Mouse (Mus musculus): ENCODE results near the gene Psmb11.

Gene Psmb11

GRCm38 (mm10) chr14:54621133-54621532, at the start of gene Psmb11:
Psmb11 (plus strand) TSS chr14:54621433.
- DNase-seq (ENCODE audit: low read depth, low spot score), result no peak

- DNase-seq (ENCODE audit: low read depth, low spot score), result no peak
These were observed 49.1 kb upstream of the Psmb11 start for GRCm38 (mm10) chr14:54572122-54572521.

- no peak for DNase-seq (ENCODE audit: low read depth, low spot score)
These were observed 48.2 kb upstream of the Psmb11 start for GRCm38 (mm10) chr14:54572790-54573736.

GRCm38 (mm10) chr14:54574253-54574652, 47.0 kb upstream of the Psmb11 start:
- no peak for DNase-seq (ENCODE audit: low read depth, low spot score)

- no peak for DNase-seq (ENCODE audit: low read depth, low spot score)
These were observed 46.2 kb upstream of the Psmb11 start for GRCm38 (mm10) chr14:54575031-54575430.

- DNase-seq (ENCODE audit: low read depth, low spot score), result no peak
These were observed 45.6 kb upstream of the Psmb11 start for GRCm38 (mm10) chr14:54575631-54576030.

- no peak for DNase-seq (ENCODE audit: low read depth, low spot score)
These were observed 44.8 kb upstream of the Psmb11 start for GRCm38 (mm10) chr14:54576241-54577088.

- peak; percentile 47 for DNase-seq (ENCODE audit: low read depth, low spot score)
These were observed 43.9 kb upstream of the Psmb11 start, which contains the start of gene Ajuba for GRCm38 (mm10) chr14:54577089-54577982. Ajuba (minus strand) TSS chr14:54577558.

GRCm38 (mm10) chr14:54578063-54578462, 43.2 kb upstream of the Psmb11 start:
- DNase-seq (ENCODE audit: low read depth, low spot score), result no peak

- DNase-seq (ENCODE audit: low read depth, low spot score), result no peak
These were observed 41.6 kb upstream of the Psmb11 start for GRCm38 (mm10) chr14:54579638-54580037.

GRCm38 (mm10) chr14:54582536-54582935, 38.7 kb upstream of the Psmb11 start:
- no peak for DNase-seq (ENCODE audit: low read depth, low spot score)

- no peak for DNase-seq (ENCODE audit: low read depth, low spot score)
These were observed 37.4 kb upstream of the Psmb11 start for GRCm38 (mm10) chr14:54583681-54584338.

GRCm38 (mm10) chr14:54591056-54591455, 30.2 kb upstream of the Psmb11 start:
- DNase-seq (ENCODE audit: low read depth, low spot score), result no peak

- peak; percentile 75 for DNase-seq (ENCODE audit: low read depth, low spot score)
These were observed 28.8 kb upstream of the Psmb11 start for GRCm38 (mm10) chr14:54592319-54592934.

- no peak for DNase-seq (ENCODE audit: low read depth, low spot score)
These were observed 27.2 kb upstream of the Psmb11 start for GRCm38 (mm10) chr14:54594055-54594454.

GRCm38 (mm10) chr14:54594631-54595414, 26.4 kb upstream of the Psmb11 start:
- peak; percentile 72 for DNase-seq (ENCODE audit: low read depth, low spot score)

GRCm38 (mm10) chr14:54597084-54597483, 24.1 kb upstream of the Psmb11 start:
- DNase-seq (ENCODE audit: low read depth, low spot score), result no peak

GRCm38 (mm10) chr14:54601601-54602000, 19.6 kb upstream of the Psmb11 start:
- DNase-seq (ENCODE audit: low read depth, low spot score), result no peak

GRCm38 (mm10) chr14:54602613-54603012, 18.6 kb upstream of the Psmb11 start:
- DNase-seq (ENCODE audit: low read depth, low spot score), result no peak

All from telencephalon, adult 2 months (tissue).